Mouse (Mus musculus): ENCODE measurements around the gene Rpl13. TPM values are rescaled to one million over a fixed set of nuclear protein-coding genes. Genes with fewer than 3 reads are reported as not detected.

Gene Rpl13
- polyA plus RNA-seq, 1 experiment from 2014 or later: 1,308 TPM

- 92% methylated on average over 6 of the region's 6 CpGs for WGBS
- H3K4me3 ChIP-seq (ENCODE audit: low read depth, low read length): peak overlapping the region; percentile 88; the same call in 1 of the 2 replicates
- H3K9ac ChIP-seq (ENCODE audit: low read depth, low read length): peak overlapping the region; percentile 95
- peaks cover 13% of the 10 kb centered on the region for H3K36me3 ChIP-seq (ENCODE audit: control insufficient read depth, insufficient read depth, low read length)
- DNase-seq (ENCODE audit: low spot score): no peak
- no peak overlapping the region for H3K27ac ChIP-seq (ENCODE audit: low read depth, low read length)
- no peaks in the 10 kb centered on the region for H3K27me3 ChIP-seq (ENCODE audit: control insufficient read depth, insufficient read depth, low read length)
- no peaks in the 10 kb centered on the region for H3K9me3 ChIP-seq (ENCODE audit: control insufficient read depth, low read length)
- H3K4me2 ChIP-seq (replicated peaks; ENCODE audit: low read depth, low read length): peak overlapping the region; percentile 81; the same call in 1 of the 2 replicates
- peaks cover 7% of the 10 kb centered on the region for H3K4me1 ChIP-seq (replicated peaks; ENCODE audit: control insufficient read depth, insufficient read depth, low read length)
- no peak for ATAC-seq (ENCODE audit: low FRiP score)
Observed at GRCm38 (mm10) chr8:123104046-123104767, 2.1 kb downstream of the Rpl13 start.

GRCm38 (mm10) chr8:123105553-123106326 lies 3.6 kb downstream of the Rpl13 start:
- no peak overlapping the region for H3K4me2 ChIP-seq (replicated peaks; ENCODE audit: low read depth, low read length)
- DNase-seq (ENCODE audit: low spot score) (peak; percentile 74), ATAC-seq (ENCODE audit: low FRiP score) (no peak)
- no peak overlapping the region for H3K4me3 ChIP-seq (ENCODE audit: low read depth, low read length)
- peaks cover 7% of the 10 kb centered on the region for H3K4me1 ChIP-seq (replicated peaks; ENCODE audit: control insufficient read depth, insufficient read depth, low read length)
- 71% methylated on average over 5 of the region's 5 CpGs for WGBS
- H3K9me3 ChIP-seq (ENCODE audit: control insufficient read depth, low read length): no peaks in the 10 kb centered on the region
- H3K36me3 ChIP-seq (ENCODE audit: control insufficient read depth, insufficient read depth, low read length): peaks cover 13% of the 10 kb centered on the region
- no peak overlapping the region for H3K27ac ChIP-seq (ENCODE audit: low read depth, low read length)
- H3K27me3 ChIP-seq (ENCODE audit: control insufficient read depth, insufficient read depth, low read length): no peaks in the 10 kb centered on the region
- no peak overlapping the region for H3K9ac ChIP-seq (ENCODE audit: low read depth, low read length)

- Histone ChIP-seq H3K4me2 (replicated peaks; ENCODE audit: low read depth, low read length) (no peak overlapping the region), H3K27me3 (ENCODE audit: control insufficient read depth, insufficient read depth, low read length) (no peaks in the 10 kb centered on the region), H3K4me1 (replicated peaks; ENCODE audit: control insufficient read depth, insufficient read depth, low read length) (peaks cover 7% of the 10 kb centered on the region), H3K9me3 (ENCODE audit: control insufficient read depth, low read length) (no peaks in the 10 kb centered on the region), H3K4me3 (ENCODE audit: low read depth, low read length) (no peak overlapping the region), H3K36me3 (ENCODE audit: control insufficient read depth, insufficient read depth, low read length) (peaks cover 13% of the 10 kb centered on the region), H3K9ac (ENCODE audit: low read depth, low read length) (no peak overlapping the region), H3K27ac (ENCODE audit: low read depth, low read length) (no peak overlapping the region)
- WGBS: 55% methylated on average over 2 of the region's 2 CpGs
- ATAC-seq (ENCODE audit: low FRiP score) (no peak), DNase-seq (ENCODE audit: low spot score) (peak; percentile 31)
Observed at GRCm38 (mm10) chr8:123106531-123106930, 4.4 kb downstream of the Rpl13 start.

- peaks cover 13% of the 10 kb centered on the region for H3K36me3 ChIP-seq (ENCODE audit: control insufficient read depth, insufficient read depth, low read length)
- H3K4me3 ChIP-seq (ENCODE audit: low read depth, low read length): no peak overlapping the region
- H3K27me3 ChIP-seq (ENCODE audit: control insufficient read depth, insufficient read depth, low read length): no peaks in the 10 kb centered on the region
- DNase-seq (ENCODE audit: low spot score): no peak
- H3K27ac ChIP-seq (ENCODE audit: low read depth, low read length): no peak overlapping the region
- WGBS: 75% methylated on average over 1 of the region's 1 CpGs
- no peaks in the 10 kb centered on the region for H3K9me3 ChIP-seq (ENCODE audit: control insufficient read depth, low read length)
- ATAC-seq (ENCODE audit: low FRiP score): no peak
- peaks cover 5% of the 10 kb centered on the region for H3K4me1 ChIP-seq (replicated peaks; ENCODE audit: control insufficient read depth, insufficient read depth, low read length)
- H3K4me2 ChIP-seq (replicated peaks; ENCODE audit: low read depth, low read length): no peak overlapping the region
- H3K9ac ChIP-seq (ENCODE audit: low read depth, low read length): no peak overlapping the region
Observed at GRCm38 (mm10) chr8:123108010-123108409, 5.9 kb downstream of the Rpl13 start.

GRCm38 (mm10) chr8:123108953-123109352 lies 6.8 kb downstream of the Rpl13 start:
- H3K27me3 ChIP-seq (ENCODE audit: control insufficient read depth, insufficient read depth, low read length): no peaks in the 10 kb centered on the region
- no peaks in the 10 kb centered on the region for H3K9me3 ChIP-seq (ENCODE audit: control insufficient read depth, low read length)
- no peak overlapping the region for H3K4me3 ChIP-seq (ENCODE audit: low read depth, low read length)
- DNase-seq (ENCODE audit: low spot score) (no peak), ATAC-seq (ENCODE audit: low FRiP score) (no peak)
- no peak overlapping the region for H3K9ac ChIP-seq (ENCODE audit: low read depth, low read length)
- H3K36me3 ChIP-seq (ENCODE audit: control insufficient read depth, insufficient read depth, low read length): peaks cover 8% of the 10 kb centered on the region
- H3K4me1 ChIP-seq (replicated peaks; ENCODE audit: control insufficient read depth, insufficient read depth, low read length): no peaks in the 10 kb centered on the region
- WGBS: 88% methylated on average over 5 of the region's 5 CpGs
- no peak overlapping the region for H3K4me2 ChIP-seq (replicated peaks; ENCODE audit: low read depth, low read length)
- H3K27ac ChIP-seq (ENCODE audit: low read depth, low read length): no peak overlapping the region

- WGBS: 25% methylated on average over 4 of the region's 4 CpGs
- Histone ChIP-seq H3K36me3 (ENCODE audit: control insufficient read depth, insufficient read depth, low read length) (no peaks in the 10 kb centered on the region), H3K27me3 (ENCODE audit: control insufficient read depth, insufficient read depth, low read length) (peaks cover 1% of the 10 kb centered on the region), H3K27ac (ENCODE audit: low read depth, low read length) (no peak overlapping the region), H3K9ac (ENCODE audit: low read depth, low read length) (no peak overlapping the region), H3K4me2 (replicated peaks; ENCODE audit: low read depth, low read length) (no peak overlapping the region), H3K4me1 (replicated peaks; ENCODE audit: control insufficient read depth, insufficient read depth, low read length) (no peaks in the 10 kb centered on the region), H3K4me3 (ENCODE audit: low read depth, low read length) (no peak overlapping the region), H3K9me3 (ENCODE audit: control insufficient read depth, low read length) (no peaks in the 10 kb centered on the region)
- DNase-seq (ENCODE audit: low spot score): peak; percentile 81
- ATAC-seq (ENCODE audit: low FRiP score): peak; percentile 49; the same call in 1 of the 2 replicates
Observed at GRCm38 (mm10) chr8:123110649-123111048, 8.5 kb downstream of the Rpl13 start.

GRCm38 (mm10) chr8:123112892-123113291 lies 10.7 kb downstream of the Rpl13 start:
- H3K9me3 ChIP-seq (ENCODE audit: control insufficient read depth, low read length): no peaks in the 10 kb centered on the region
- peaks cover 12% of the 10 kb centered on the region for H3K4me1 ChIP-seq (replicated peaks; ENCODE audit: control insufficient read depth, insufficient read depth, low read length)
- WGBS: 85% methylated on average over 9 of the region's 9 CpGs
- no peak overlapping the region for H3K4me2 ChIP-seq (replicated peaks; ENCODE audit: low read depth, low read length)
- no peak overlapping the region for H3K4me3 ChIP-seq (ENCODE audit: low read depth, low read length)
- ATAC-seq (ENCODE audit: low FRiP score) (no peak), DNase-seq (ENCODE audit: low spot score) (no peak)
- H3K27me3 ChIP-seq (ENCODE audit: control insufficient read depth, insufficient read depth, low read length): peaks cover 24% of the 10 kb centered on the region
- no peaks in the 10 kb centered on the region for H3K36me3 ChIP-seq (ENCODE audit: control insufficient read depth, insufficient read depth, low read length)
- no peak overlapping the region for H3K9ac ChIP-seq (ENCODE audit: low read depth, low read length)
- H3K27ac ChIP-seq (ENCODE audit: low read depth, low read length): no peak overlapping the region

- H3K9ac ChIP-seq (ENCODE audit: low read depth, low read length): no peak overlapping the region
- ATAC-seq (ENCODE audit: low FRiP score): no peak
- 74% methylated on average over 2 of the region's 2 CpGs for WGBS
Observed at GRCm38 (mm10) chr8:123113908-123114469, 11.8 kb downstream of the Rpl13 start.

More at GRCm38 (mm10) chr8:123113908-123114469, 11.8 kb downstream of the Rpl13 start:
- H3K27me3 ChIP-seq (ENCODE audit: control insufficient read depth, insufficient read depth, low read length): peaks cover 35% of the 10 kb centered on the region
- H3K9me3 ChIP-seq (ENCODE audit: control insufficient read depth, low read length): no peaks in the 10 kb centered on the region
- H3K4me3 ChIP-seq (ENCODE audit: low read depth, low read length): no peak overlapping the region
- no peaks in the 10 kb centered on the region for H3K36me3 ChIP-seq (ENCODE audit: control insufficient read depth, insufficient read depth, low read length)
- H3K4me1 ChIP-seq (replicated peaks; ENCODE audit: control insufficient read depth, insufficient read depth, low read length): peaks cover 12% of the 10 kb centered on the region
- no peak overlapping the region for H3K27ac ChIP-seq (ENCODE audit: low read depth, low read length)
- DNase-seq (ENCODE audit: low spot score): no peak
- no peak overlapping the region for H3K4me2 ChIP-seq (replicated peaks; ENCODE audit: low read depth, low read length)

Measured in hindbrain, embryonic 11.5 days (tissue).